Mouse (Mus musculus) layer of hippocampus, adult 9-11 months (tissue): ENCODE measurements around the gene Nol3.

Source experiments
- DNase-seq: peaks from one replicate; pipeline ENCODE4 v3.0.0; 2022

Gene Nol3

GRCm38 (mm10) chr8:105263244-105263912 is 12.6 kb upstream of the Nol3 start:
- DNase-seq = no peak

GRCm38 (mm10) chr8:105264024-105264982 is 11.6 kb upstream of the Nol3 start, which contains the start of the genes Tradd and Fbxl8:
Tradd (minus strand) TSS chr8:105264609.
Fbxl8 (plus strand) TSS chr8:105264648.
- no peak for DNase-seq

GRCm38 (mm10) chr8:105265128-105265527 is 10.8 kb upstream of the Nol3 start:
- DNase-seq = no peak

GRCm38 (mm10) chr8:105266775-105267174 is 9.2 kb upstream of the Nol3 start:
- no peak for DNase-seq

GRCm38 (mm10) chr8:105268342-105269074 is 7.4 kb upstream of the Nol3 start:
- DNase-seq = peak; percentile 88

GRCm38 (mm10) chr8:105269075-105269458 is 6.9 kb upstream of the Nol3 start:
- DNase-seq = no peak

- DNase-seq = no peak
Measured at GRCm38 (mm10) chr8:105269461-105269947, 6.4 kb upstream of the Nol3 start, which contains the start of gene Hsf4. Hsf4 (plus strand) TSS chr8:105269801.

GRCm38 (mm10) chr8:105270101-105270915 is 5.6 kb upstream of the Nol3 start:
- DNase-seq = no peak

GRCm38 (mm10) chr8:105270916-105271186 is 5.1 kb upstream of the Nol3 start:
- no peak for DNase-seq

GRCm38 (mm10) chr8:105275387-105275786 is 553 bp upstream of the Nol3 start:
- no peak for DNase-seq

GRCm38 (mm10) chr8:105276292-105277120 is 566 bp downstream of the Nol3 start:
- no peak for DNase-seq

- DNase-seq = peak; percentile 92
Measured at GRCm38 (mm10) chr8:105278911-105279334, 3.0 kb downstream of the Nol3 start.

GRCm38 (mm10) chr8:105280567-105280966 is 4.6 kb downstream of the Nol3 start:
- DNase-seq = no peak

GRCm38 (mm10) chr8:105281821-105282220 is 5.9 kb downstream of the Nol3 start:
- DNase-seq = no peak

GRCm38 (mm10) chr8:105282239-105282638 is 6.3 kb downstream of the Nol3 start:
- DNase-seq = no peak

GRCm38 (mm10) chr8:105283074-105283473 is 7.1 kb downstream of the Nol3 start:
- DNase-seq = no peak

- DNase-seq = no peak
Measured at GRCm38 (mm10) chr8:105285514-105285913, 9.6 kb downstream of the Nol3 start.

GRCm38 (mm10) chr8:105286907-105287306 is 11.0 kb downstream of the Nol3 start:
- no peak for DNase-seq

- DNase-seq = no peak
Measured at GRCm38 (mm10) chr8:105288231-105288630, 12.3 kb downstream of the Nol3 start.

- DNase-seq = peak; percentile 95
Measured at GRCm38 (mm10) chr8:105288958-105289732, 13.2 kb downstream of the Nol3 start.
